Mouse (Mus musculus) heart, adult 2 months (tissue): ENCODE results near the gene Gm8439.

Source experiments
- CTCF ChIP-seq: fragments of 200-600 bp; IDR thresholded peaks from 2 replicates; pipeline ENCODE4 v1.8.1; 2022; ENCODE audit warnings: antibody characterized with exemption, mild to moderate bottlenecking, moderate library complexity
- EP300 ChIP-seq: fragments of 200-500 bp; IDR thresholded peaks from 2 replicates; pipeline ENCODE4 v1.6.1; 2011; ENCODE audit warnings: low read depth, low read length, control low read depth; ENCODE audit not compliant: insufficient read depth
- POLR2A ChIP-seq: fragments of 200-500 bp; IDR thresholded peaks from 2 replicates; pipeline ENCODE4 v1.6.1; 2011; ENCODE audit warnings: mild to moderate bottlenecking, low read depth, low read length, control low read depth; ENCODE audit not compliant: insufficient read depth

DNA sequence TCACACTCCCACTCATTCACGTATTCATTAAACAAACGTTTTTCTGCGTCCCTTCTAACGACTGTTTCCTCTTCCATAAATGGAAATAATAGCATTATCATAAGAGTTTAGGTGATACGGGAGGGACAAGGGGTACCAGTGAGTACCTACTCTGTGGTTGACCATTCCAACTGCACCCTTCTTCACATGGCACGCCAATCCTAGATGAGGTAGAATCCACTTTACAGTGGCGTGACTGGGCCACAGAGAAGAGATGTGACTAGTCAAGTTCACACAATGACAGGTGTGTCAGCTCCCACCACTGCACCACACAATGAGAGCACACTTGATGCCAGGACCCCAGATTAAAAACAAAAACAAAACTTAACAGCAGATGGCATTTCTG, 61.7 kb downstream of the Gm8439 start:
- no peak for TF ChIP-seq CTCF
- TF ChIP-seq POLR2A, result no peak
- no peak for TF ChIP-seq EP300
